Mouse (Mus musculus) mouse embryonic stem cell (cell line): ENCODE measurements around the gene Hist1h2be.
"Not testable (repeated sequence)": the region's sequence is repeated elsewhere in the genome, so short reads cannot be mapped to it uniquely, and the experiment has no call there.

ENCODE experiments used
- in situ Hi-C, 2 experiments: fragments of 300-500 bp; cut with MboI; formaldehyde crosslinking; loops; 1 replicate in 1 of 2; 3 replicates in 1 of 2; pipeline ENCODE4 v1.14.3; 2019 to 2020; ENCODE audit warnings: low sequenced_read_pairs in 2 of 2, low pct_unique_long_range_greater_than_20kb in 1 of 2, mixed read lengths in 1 of 2; ENCODE audit not compliant: unreplicated experiment in 1 of 2

The Hist1h2be gene

GRCm38 (mm10) chr13:23541497-23541896, 79.4 kb downstream of the Hist1h2be start:
- in situ Hi-C loops: no loop called here

- in situ Hi-C loops: not testable (repeated sequence)
Observed at GRCm38 (mm10) chr13:23539821-23540220, 81.1 kb downstream of the Hist1h2be start.

- in situ Hi-C loops: no loop called here
Observed at GRCm38 (mm10) chr13:23538249-23538648, 82.7 kb downstream of the Hist1h2be start.

GRCm38 (mm10) chr13:23537006-23537710, 83.8 kb downstream of the Hist1h2be start:
- in situ Hi-C loops: no loop called here

GRCm38 (mm10) chr13:23536076-23536822, 84.7 kb downstream of the Hist1h2be start:
- in situ Hi-C loops: no loop called here

GRCm38 (mm10) chr13:23535137-23536075, 85.5 kb downstream of the Hist1h2be start, which contains the start of gene Hist1h3g:
Gene Hist1h3g (plus strand): TSS chr13:23535422.
- in situ Hi-C loops: not testable (repeated sequence)

GRCm38 (mm10) chr13:23534368-23535131, 86.4 kb downstream of the Hist1h2be start:
- in situ Hi-C loops: no loop called here
